Comparison of ENCODE assay signal across 17 mouse cellular contexts in the genomic region with DNA sequence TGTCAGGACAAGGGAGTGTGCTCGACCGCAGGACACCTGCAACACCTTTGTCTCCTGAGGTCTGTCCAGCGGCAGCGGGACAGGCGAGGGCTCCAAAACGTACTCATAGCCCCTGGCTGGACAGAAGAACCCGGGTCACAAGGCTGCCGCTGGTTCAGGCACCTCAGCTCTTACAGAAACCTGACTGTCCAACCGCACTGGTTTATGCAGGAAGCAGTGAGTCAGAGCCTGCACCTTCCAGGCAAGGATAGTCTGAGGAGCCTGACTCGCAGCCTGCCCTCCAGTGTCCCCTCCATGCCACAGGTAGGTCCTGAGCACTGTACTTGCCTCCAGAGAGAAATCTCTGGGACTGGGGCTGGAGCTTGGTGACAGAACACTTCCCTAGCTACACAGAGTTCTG.
"Had no signal": no experiment of that assay in that cellular context is flagged by ENCODE, and none has a peak within 500 bp of the region (broad histone marks: within the 10 kb centered on the region; RNA-seq: fewer than 3 reads in every experiment).

No protein-coding gene starts in this region.

- H3K4me2 ChIP-seq: liver, embryonic 13.5 days; midbrain, embryonic 13.5 days; neural tube, embryonic 13.5 days had no signal

- DNase-seq: kidney, adult 8-10 months; kidney, postnatal 14 days; layer of hippocampus, postnatal 36 days; liver, embryonic 13.5 days; lung, adult 2 months; thymus, adult 2 months; thymus, postnatal 14 days; thymus, postnatal 4 days had no signal

- H3K9me3 ChIP-seq: liver, embryonic 13.5 days; megakaryocyte, embryonic 14.5 days; midbrain, embryonic 10.5 days; midbrain, embryonic 13.5 days; neural tube, embryonic 13.5 days had no signal

- H3K9ac ChIP-seq: liver, embryonic 13.5 days; midbrain, embryonic 13.5 days; neural tube, embryonic 13.5 days had no signal

- H3K4me3 ChIP-seq: left cerebral cortex, adult 2 months; liver, embryonic 13.5 days; megakaryocyte, embryonic 14.5 days; midbrain, embryonic 10.5 days; midbrain, embryonic 13.5 days; myocyte; neural tube, embryonic 13.5 days had no signal

- ATAC-seq: intestine, postnatal 0 days; lung, postnatal 0 days; midbrain, embryonic 13.5 days; midbrain, embryonic 16.5 days had no signal

- H3K27ac ChIP-seq: left cerebral cortex, adult 2 months; liver, embryonic 13.5 days; midbrain, embryonic 10.5 days; midbrain, embryonic 13.5 days; neural tube, embryonic 13.5 days had no signal

- H3K27me3 ChIP-seq: liver, embryonic 13.5 days; megakaryocyte, embryonic 14.5 days; midbrain, embryonic 13.5 days; neural tube, embryonic 13.5 days had no signal
